Mouse (Mus musculus) adrenal gland, postnatal 36 days (tissue): Measurements from ENCODE around the gene Upp2. TPM values are rescaled to one million over a fixed set of nuclear protein-coding genes. Genes with fewer than 3 reads are reported as not detected.

Experiments used
- DNase-seq, 2 experiments: peaks; one replicate each; pipeline ENCODE4 v3.0.0; 2021; ENCODE audit warnings: mixed read lengths in 1 of 2
- total RNA-seq, 2 experiments: library from RNA; stranded (reverse); gene quantifications; 2 replicates each; pipeline ENCODE4 v1.2.3; 2021

Gene Upp2
- total RNA-seq, 2 experiments from 2014 or later, result 12.5 to 16.0 TPM

- DNase-seq, result no peak
Measured at GRCm38 (mm10) chr2:58615766-58616165, 48.7 kb downstream of the Upp2 start.

GRCm38 (mm10) chr2:58625186-58625585, 58.1 kb downstream of the Upp2 start:
- DNase-seq, result no peak

- DNase-seq, result no peak
Measured at GRCm38 (mm10) chr2:58625681-58626080, 58.6 kb downstream of the Upp2 start.

GRCm38 (mm10) chr2:58626136-58626769, 59.2 kb downstream of the Upp2 start:
- DNase-seq, result no peak

GRCm38 (mm10) chr2:58627981-58628380, 60.9 kb downstream of the Upp2 start:
- DNase-seq, result no peak

- DNase-seq, result no peak
Measured at GRCm38 (mm10) chr2:58628993-58629392, 61.9 kb downstream of the Upp2 start.

- DNase-seq, result no peak
Measured at GRCm38 (mm10) chr2:58629440-58629839, 62.3 kb downstream of the Upp2 start.

GRCm38 (mm10) chr2:58633791-58634190, 66.7 kb downstream of the Upp2 start:
- peak; percentile 41 to 42 for DNase-seq

- DNase-seq, result peak; percentile 27 to 32
Measured at GRCm38 (mm10) chr2:58641761-58642555, 74.9 kb downstream of the Upp2 start.

- DNase-seq, result no peak
Measured at GRCm38 (mm10) chr2:58645667-58646066, 78.6 kb downstream of the Upp2 start.

GRCm38 (mm10) chr2:58655169-58655568, 88.1 kb downstream of the Upp2 start:
- DNase-seq, result no peak

- DNase-seq, result no peak
Measured at GRCm38 (mm10) chr2:58656959-58657358, 89.9 kb downstream of the Upp2 start.

GRCm38 (mm10) chr2:58657855-58658254, 90.8 kb downstream of the Upp2 start:
- no peak for DNase-seq

GRCm38 (mm10) chr2:58660591-58660990, 93.5 kb downstream of the Upp2 start:
- peak; percentile 10 to 45 for DNase-seq

- peak; percentile 65 to 71 for DNase-seq
Measured at GRCm38 (mm10) chr2:58661116-58661515, 94.0 kb downstream of the Upp2 start.

GRCm38 (mm10) chr2:58662661-58663060, 95.6 kb downstream of the Upp2 start:
- DNase-seq, result no peak

GRCm38 (mm10) chr2:58663404-58664120, 96.5 kb downstream of the Upp2 start:
- no peak for DNase-seq

- DNase-seq, result peak; percentile 77 to 87
Measured at GRCm38 (mm10) chr2:58665081-58665814, 98.2 kb downstream of the Upp2 start.

- DNase-seq, result peak; percentile 50 to 62
Measured at GRCm38 (mm10) chr2:58667298-58667697, 100.2 kb downstream of the Upp2 start.

- peak; percentile 77 to 82 for DNase-seq
Measured at GRCm38 (mm10) chr2:58667991-58668390, 100.9 kb downstream of the Upp2 start.

- DNase-seq, result no peak
Measured at GRCm38 (mm10) chr2:58669114-58669513, 102.0 kb downstream of the Upp2 start.

GRCm38 (mm10) chr2:58672520-58672919, 105.4 kb downstream of the Upp2 start:
- no peak for DNase-seq
